Mouse (Mus musculus) Patski (cell line): ENCODE results near the gene Crb1. TPM values are rescaled to one million over a fixed set of nuclear protein-coding genes. Genes with fewer than 3 reads are reported as not detected.
A peak's percentile ranks its signal among the peaks of the same experiment; 100 is the strongest.
"Not testable (repeated sequence)": the region's sequence is repeated elsewhere in the genome, so short reads cannot be mapped to it uniquely, and the experiment has no call there.

ENCODE experiments used
- ATAC-seq: fragments of 100-300 bp; one replicate; pipeline ENCODE4 v1.8.0; 2021
- CTCF ChIA-PET: fragments of 350-600 bp; sonication (Branson Sonifier 250); formaldehyde crosslinking; loops from one replicate; lab custom pipeline; 2022; ENCODE audit warnings: inconsistent platforms; lab: Charles Lee
- POLR2A ChIA-PET: fragments of 350-600 bp; sonication (Branson Sonifier 250); formaldehyde crosslinking; loops from one replicate; lab custom pipeline; 2022; ENCODE audit warnings: antibody characterized with exemption, inconsistent platforms; lab: Charles Lee
- DNase-seq: peaks from one replicate; pipeline ENCODE4 v3.0.0-alpha.2; 2011; ENCODE audit warnings: low read depth, low spot score
- H3K27me3 ChIP-seq: fragments of 371-371 bp; one replicate; pipeline ENCODE4 v1.5.1; 2021
- CTCF ChIP-seq: fragments of 100-300 bp; IDR thresholded peaks from one replicate; pipeline ENCODE4 v1.5.1; 2021
- in situ Hi-C: fragments of 300-500 bp; cut with MboI; formaldehyde crosslinking; loops from 3 replicates; pipeline ENCODE4 v1.11.1; 2018; ENCODE audit warnings: low pct_unique_long_range_greater_than_20kb, mixed read lengths
- polyA plus RNA-seq: library from polyadenylated mRNA; unstranded; gene quantifications from one replicate; pipeline ENCODE4 v1.2.3, GENCODE M21; 2021

The Crb1 gene
- polyA plus RNA-seq, result 0.06 TPM

DNA sequence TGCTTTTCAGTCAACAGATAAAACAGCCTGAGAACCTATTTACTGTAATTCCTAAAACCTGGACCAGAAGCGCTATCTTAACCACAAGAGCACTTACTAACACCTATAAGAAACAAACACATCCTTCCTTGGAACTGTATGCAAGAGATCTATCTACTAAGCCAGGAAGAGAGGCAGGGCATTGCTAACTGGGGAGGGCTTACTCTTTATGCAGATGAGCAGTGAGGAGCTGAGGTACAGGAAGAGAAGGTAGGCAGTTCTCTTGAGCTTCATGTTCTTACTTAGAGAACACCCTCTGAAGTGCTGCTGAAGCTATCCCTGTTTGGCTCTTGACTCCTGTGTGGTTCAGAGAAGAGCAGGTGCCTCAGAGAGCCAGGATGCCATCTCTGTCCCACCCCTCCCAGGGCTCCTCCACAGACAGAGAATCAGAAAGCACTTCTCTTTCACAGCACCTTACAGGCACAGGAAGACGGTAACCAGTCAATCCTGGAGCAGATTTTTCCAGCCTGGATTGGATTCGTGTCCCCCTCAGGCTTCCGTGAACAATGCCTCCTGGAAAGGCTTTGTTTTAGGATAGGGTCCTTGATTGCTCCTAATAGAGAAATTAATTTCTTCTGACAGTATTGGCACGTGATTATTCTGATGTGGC lies at the start of gene Crb1:
Gene Crb1 (minus strand): TSS at position 463 of the 649 bp plus-strand sequence.
- CTCF ChIA-PET, result no interaction called here
- TF ChIP-seq CTCF, result no peak
- ATAC-seq (peak; percentile 39), DNase-seq (no peak)
- in situ Hi-C loops, result no loop called here
- POLR2A ChIA-PET, result no interaction called here
- peaks cover 36% of the 10 kb centered on the region for H3K27me3 ChIP-seq

DNA sequence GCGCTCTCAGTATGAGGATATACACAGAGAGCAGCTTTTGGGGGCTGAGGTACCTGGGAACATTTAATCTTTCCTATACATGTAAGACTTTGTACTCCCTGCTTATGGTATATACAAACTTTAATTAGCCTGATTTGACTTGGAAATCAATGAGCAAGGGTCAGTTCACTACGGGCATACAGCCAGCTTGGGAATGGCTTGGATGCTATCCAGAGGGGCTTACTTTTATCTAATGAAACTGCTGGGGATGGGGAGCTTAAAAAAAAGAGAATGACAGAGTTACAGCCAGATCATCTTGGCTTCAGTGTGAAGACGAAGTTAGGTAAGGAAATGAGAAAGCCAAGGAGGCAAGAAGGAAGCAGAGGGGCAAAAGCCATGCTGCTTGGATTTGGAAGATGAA lies 48.1 kb upstream of the Crb1 start:
- DNase-seq, result no peak
- ATAC-seq, result no peak

DNA sequence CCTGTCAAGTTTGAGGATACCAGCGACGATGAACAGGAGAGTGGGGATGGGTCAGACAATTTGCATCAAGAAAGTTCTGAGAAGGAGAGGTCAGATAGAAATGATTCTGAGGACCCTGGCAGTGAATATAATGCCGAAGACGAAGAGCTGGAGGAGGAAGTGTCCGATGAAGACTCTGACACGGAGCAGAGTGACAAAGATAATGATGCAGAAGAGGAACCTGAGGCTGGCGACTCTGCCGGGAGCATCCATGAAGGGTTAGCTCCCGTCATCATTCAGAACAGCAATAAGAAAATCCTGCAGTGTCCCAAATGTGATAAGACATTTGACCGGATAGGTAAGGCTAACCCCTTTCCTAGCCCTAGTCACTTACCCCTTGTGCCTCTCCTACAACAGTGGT lies 47.0 kb upstream of the Crb1 start:
- ATAC-seq, result no peak
- no peak for DNase-seq
- peaks cover 3% of the 10 kb centered on the region for H3K27me3 ChIP-seq
- CTCF ChIA-PET, result no interaction called here
- in situ Hi-C loops, result no loop called here
- TF ChIP-seq CTCF, result no peak
- POLR2A ChIA-PET, result no interaction called here

More for the DNA sequence above, 48.1 kb upstream of the Crb1 start:
- TF ChIP-seq CTCF, result no peak
- in situ Hi-C loops, result loop anchor here (25.0 kb wide), 1 partner anchor 588 kb away; the partner anchor contains the start of gene Lhx9
- peaks cover under 1% of the 10 kb centered on the region for H3K27me3 ChIP-seq
- ChIA-PET POLR2A (no interaction called here), CTCF (no interaction called here)

DNA sequence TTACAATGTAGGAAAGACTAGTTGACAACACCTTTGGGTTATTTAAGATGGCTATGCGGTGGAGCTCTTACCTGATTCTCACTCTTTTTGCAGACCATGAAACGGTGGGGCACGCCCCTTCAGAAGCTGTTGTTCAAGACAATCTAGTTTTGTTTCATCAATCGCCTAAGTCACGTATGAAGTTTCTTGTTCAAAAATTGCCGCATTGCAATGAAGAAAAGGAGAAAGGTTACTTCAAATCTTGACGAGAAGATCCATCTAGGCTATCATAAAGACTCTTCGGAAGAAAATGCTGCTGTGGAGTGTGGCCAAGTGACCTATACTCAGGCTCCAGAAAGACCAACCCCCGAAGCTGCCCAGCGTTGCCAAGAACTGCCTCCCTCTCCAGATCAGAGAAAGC lies 46.0 kb upstream of the Crb1 start:
- CTCF ChIA-PET, result no interaction called here
- DNase-seq (no peak), ATAC-seq (no peak)
- POLR2A ChIA-PET, result interaction anchor here (1.3 kb wide), 1 partner anchor 39 kb away, joined by 4 read pairs; no protein-coding TSS in a partner anchor
- TF ChIP-seq CTCF, result no peak
- peaks cover 9% of the 10 kb centered on the region for H3K27me3 ChIP-seq
- in situ Hi-C loops, result no loop called here

DNA sequence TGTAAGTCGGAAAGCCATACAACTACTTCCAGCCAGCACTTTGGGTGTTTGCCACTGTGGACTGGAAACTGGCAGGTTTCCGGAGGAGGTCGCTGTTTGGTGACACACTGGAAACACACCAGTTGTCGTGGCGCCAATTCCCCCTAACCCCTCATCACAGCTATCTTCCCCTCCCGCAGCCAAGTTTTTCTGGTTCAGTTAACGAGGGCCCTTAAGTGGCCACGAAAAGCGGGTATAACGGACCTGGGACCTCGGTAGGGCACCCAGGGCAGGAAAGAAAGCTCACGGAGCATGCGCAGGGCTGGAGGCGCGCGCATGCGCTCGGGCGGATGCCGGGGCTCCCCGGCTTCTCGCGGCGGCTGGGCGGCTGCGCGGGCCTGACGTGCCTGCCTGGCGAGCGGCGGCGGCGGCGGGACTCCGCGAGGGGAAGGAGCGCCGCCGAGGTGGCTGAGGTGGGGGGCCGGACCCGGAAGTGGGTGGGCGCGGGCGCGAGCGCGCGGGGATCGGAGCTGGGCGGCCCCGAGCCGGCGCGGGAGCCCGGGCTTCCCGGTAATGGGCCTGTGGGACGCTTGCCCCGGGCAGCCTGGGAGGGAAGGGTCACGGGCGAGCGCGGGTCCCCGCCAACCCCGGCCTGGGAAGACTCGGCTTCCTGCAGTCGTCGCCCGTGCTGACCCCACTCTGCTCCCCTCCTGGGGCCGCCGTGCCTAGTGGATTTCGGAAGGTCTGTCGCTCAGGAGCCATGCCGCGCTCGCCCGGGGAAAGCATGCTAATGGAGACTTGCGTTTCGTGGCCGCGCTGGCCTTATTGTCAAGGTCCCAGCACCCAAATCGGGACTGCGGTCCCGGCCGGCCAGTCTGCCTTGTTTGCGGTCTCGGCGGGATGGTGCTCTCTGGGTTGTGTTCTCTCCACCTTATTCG lies 45.2 kb upstream of the Crb1 start, which contains the start of gene Zbtb41:
Gene Zbtb41 (plus strand): TSS at position 414 of the 917 bp plus-strand sequence.
- ChIA-PET POLR2A (interaction anchor here (1.0 to 1.3 kb wide), 2 partner anchors 40 to 1594 kb away, joined by 3 to 4 read pairs; no protein-coding TSS in a partner anchor), CTCF (interaction anchor here (0.8 to 1.1 kb wide), 3 partner anchors 11 to 70 kb away, joined by 3 read pairs; no protein-coding TSS in a partner anchor)
- peaks cover 16% of the 10 kb centered on the region for H3K27me3 ChIP-seq
- ATAC-seq (peak; percentile 94), DNase-seq (peak; percentile 51)
- TF ChIP-seq CTCF, result peak; percentile 88
- in situ Hi-C loops, result no loop called here

DNA sequence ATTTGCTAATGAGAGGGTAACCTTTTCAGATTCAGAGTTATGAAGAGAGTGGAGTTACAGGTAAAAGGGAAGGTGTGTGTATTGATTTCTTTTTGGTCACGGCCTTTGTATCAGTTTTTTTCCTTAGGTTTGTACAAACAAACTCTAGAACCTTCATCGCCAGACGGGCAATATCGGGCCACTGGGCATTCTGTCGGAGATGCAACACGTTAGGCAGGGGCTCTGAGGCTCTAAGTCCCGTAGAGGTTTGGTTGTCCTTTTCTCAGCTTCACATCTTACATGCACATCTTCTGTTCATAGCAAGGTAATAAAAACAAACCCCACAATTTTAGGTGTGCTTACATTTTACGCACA lies 44.6 kb upstream of the Crb1 start:
- no peak for TF ChIP-seq CTCF
- ATAC-seq (peak; percentile 14), DNase-seq (no peak)
- peaks cover 22% of the 10 kb centered on the region for H3K27me3 ChIP-seq
- ChIA-PET CTCF (interaction anchor here (1.1 kb wide), 1 partner anchor 41 kb away, joined by 3 read pairs; no protein-coding TSS in a partner anchor), POLR2A (interaction anchor here (1.0 kb wide), 1 partner anchor 1593 kb away, joined by 3 read pairs; no protein-coding TSS in a partner anchor)
- in situ Hi-C loops, result no loop called here

DNA sequence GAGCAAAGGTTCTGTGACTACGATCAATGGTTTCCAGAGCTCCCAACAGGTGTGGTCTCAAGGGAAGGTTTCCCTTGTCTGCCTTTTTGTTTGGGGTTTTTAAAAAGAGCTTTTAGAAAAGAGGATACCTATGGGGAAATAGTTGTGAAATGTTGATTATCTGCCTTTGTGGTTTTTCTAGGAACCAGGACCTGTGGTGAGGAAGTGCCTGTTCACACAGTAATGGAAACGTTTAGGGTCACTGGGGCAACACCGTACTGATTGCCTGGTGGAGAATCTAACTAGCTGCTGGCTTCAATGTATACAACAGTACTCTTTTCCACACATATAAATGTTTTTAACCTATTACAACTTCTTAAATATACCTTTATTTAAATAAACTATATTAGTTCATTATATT lies 36.6 kb upstream of the Crb1 start:
- ATAC-seq (no peak), DNase-seq (no peak)
- H3K27me3 ChIP-seq, result peaks cover 21% of the 10 kb centered on the region
- TF ChIP-seq CTCF, result no peak
- POLR2A ChIA-PET, result no interaction called here
- in situ Hi-C loops, result no loop called here
- CTCF ChIA-PET, result no interaction called here

DNA sequence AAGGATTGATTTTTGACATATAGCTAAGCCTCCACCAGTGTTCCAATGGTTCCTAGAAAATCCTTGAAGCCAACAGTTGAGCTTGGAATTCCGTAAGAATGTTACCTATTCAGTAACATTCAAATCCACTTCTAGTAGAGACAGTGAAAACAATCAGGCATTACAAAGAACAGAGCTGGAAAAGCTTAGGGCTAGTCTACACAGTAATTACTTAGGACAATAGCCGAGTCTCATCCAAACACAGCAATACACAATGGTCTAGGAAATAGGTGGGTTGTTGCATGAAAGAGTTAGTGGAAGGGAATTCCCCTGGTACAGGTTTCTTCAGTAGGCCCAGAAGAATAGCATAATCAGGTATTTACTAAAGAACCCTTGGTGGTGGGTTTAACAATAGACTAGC lies 35.5 kb upstream of the Crb1 start:
- in situ Hi-C loops, DNase-seq, CTCF ChIA-PET, ATAC-seq: not testable (repeated sequence)
- H3K27me3 ChIP-seq, result peaks cover 12% of the 10 kb centered on the region
- POLR2A ChIA-PET, result interaction anchor here (0.6 kb wide), 1 partner anchor 1237 kb away, joined by 6 read pairs; no protein-coding TSS in a partner anchor

DNA sequence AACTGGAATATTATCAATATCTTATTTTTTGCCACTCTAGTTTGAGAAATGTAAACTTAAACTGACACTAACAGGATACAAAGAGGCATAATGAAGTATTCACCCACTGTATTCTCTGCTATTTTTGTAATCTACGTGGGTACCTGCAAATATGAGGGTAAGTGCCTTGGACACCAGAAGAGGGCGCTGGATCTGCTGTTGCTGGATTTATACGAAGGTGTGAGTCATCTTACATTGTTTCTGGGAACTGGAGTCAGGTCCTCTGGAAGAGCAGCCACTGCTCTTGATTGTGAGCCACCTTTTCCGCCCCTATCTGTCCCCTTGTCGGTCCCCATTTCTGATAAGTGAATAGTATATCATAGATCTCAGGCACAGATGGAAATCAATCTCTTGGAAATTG lies 30.8 kb upstream of the Crb1 start:
- no peak for DNase-seq
- POLR2A ChIA-PET, result no interaction called here

DNA sequence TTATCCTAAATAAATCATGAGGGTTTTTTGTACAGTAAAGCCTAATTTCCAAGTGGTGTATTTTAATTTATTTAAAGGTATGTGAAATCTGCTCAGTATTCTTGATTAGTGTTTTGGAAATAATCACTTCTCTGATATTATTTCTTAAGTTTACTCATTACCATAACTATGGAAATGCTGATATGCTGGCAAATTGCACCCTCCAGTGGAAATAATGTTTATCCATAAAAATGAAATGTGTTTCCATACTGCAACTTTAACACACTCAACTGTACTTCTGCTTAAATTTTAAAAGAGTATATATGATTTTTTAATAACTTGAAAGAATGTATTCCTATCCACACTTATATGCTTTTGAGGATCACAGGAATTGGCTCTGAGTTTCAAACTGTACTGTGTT lies 28.9 kb upstream of the Crb1 start:
- no peak for TF ChIP-seq CTCF
- ChIA-PET POLR2A (no interaction called here), CTCF (no interaction called here)

More for the DNA sequence above, 30.8 kb upstream of the Crb1 start:
- CTCF ChIA-PET, result no interaction called here
- no peak for ATAC-seq
- H3K27me3 ChIP-seq, result peaks cover 3% of the 10 kb centered on the region
- in situ Hi-C loops, result no loop called here
- TF ChIP-seq CTCF, result peak; percentile 44

DNA sequence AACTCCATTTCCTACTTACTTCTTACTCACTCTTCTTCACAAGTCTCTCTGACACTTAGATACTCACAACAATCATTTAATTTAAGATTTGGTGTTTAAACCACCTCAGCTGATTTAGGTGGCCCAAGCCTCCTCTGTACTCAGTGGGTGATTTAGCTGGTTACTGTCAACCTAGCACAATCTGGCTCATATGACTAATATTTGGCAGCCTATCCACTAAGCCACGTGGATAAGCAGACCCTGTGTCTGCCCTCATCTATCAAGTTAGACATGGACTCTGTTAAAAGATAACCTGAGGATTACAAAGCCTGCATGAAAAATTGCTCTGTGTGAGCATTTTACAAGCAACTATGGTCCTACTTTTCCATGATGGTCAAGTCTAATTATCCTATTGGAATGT lies 19.7 kb upstream of the Crb1 start:
- no peak for TF ChIP-seq CTCF
- ChIA-PET POLR2A (interaction anchor here (0.5 kb wide), 1 partner anchor 474 kb away, joined by 3 read pairs; no protein-coding TSS in a partner anchor), CTCF (no interaction called here)
- peaks cover 24% of the 10 kb centered on the region for H3K27me3 ChIP-seq
- DNase-seq, result peak; percentile 20
- in situ Hi-C loops, result no loop called here
- peak; percentile 71 for ATAC-seq

More for the DNA sequence above, 28.9 kb upstream of the Crb1 start:
- DNase-seq, result no peak
- ATAC-seq, result no peak
- in situ Hi-C loops, result no loop called here
- H3K27me3 ChIP-seq, result peaks cover 3% of the 10 kb centered on the region
